Mouse (Mus musculus): ENCODE measurements at regions not wholly inside any gene's neighbourhood (a gene's known extent, or its start where the extent isn't known, plus 50 kb on each side); places are given as distances from the start of the nearest gene placed in this dataset.

DNA sequence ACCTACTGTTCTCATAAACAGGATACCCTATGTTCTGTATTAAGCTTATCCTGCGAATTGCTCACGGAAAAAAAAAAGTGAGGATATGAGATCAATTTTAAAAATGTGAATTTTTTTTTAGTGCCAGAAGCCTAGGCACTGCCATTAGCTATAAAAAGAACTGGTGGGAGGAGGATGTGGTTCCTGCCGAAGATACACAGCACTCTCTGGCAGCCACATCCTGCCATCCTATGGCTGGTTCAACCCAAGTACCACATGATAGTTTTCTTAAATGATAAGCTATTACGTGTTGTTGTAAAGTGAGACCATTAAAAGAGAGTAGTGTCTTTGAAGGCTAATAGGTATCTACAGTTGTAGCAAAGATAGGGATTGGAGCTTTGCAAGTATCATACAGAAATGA lies 58.2 kb upstream of the Ppp3ca start:
- H3K9ac ChIP-seq = no peak overlapping the region
- no peaks in the 10 kb centered on the region for H3K9me3 ChIP-seq
- no peak for ATAC-seq (ENCODE audit: insufficient number of reproducible peaks, insufficient read depth, low FRiP score, low TSS enrichment, low read depth)
- WGBS = 87% methylated on average over 4 of the region's 4 CpGs
- no peak overlapping the region for H3K4me3 ChIP-seq
- H3K36me3 ChIP-seq = no peaks in the 10 kb centered on the region
- no peaks in the 10 kb centered on the region for H3K27me3 ChIP-seq
- no peak overlapping the region for H3K4me2 ChIP-seq
- H3K4me1 ChIP-seq = peaks cover 11% of the 10 kb centered on the region; the same call in 1 of the 2 replicates
- H3K27ac ChIP-seq = no peak overlapping the region

DNA sequence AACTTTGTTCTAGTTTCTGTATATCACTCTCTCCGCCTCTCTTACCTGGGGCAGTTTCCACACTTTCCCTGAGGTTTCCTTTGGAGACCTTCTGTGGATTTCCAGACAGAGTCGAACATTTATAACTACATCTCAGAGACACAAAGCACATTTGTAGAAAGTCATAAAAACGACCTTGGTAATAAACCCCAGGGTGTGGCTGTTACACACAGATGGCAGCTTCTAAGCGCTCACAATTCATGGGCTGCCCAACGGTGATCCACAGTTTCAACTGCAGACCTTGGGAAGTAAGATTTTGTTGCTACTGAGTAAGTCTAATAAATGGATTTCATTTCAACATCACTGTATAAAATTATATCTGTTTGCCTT lies 59.4 kb upstream of the Ppp3ca start:
- Histone ChIP-seq H3K9ac (no peak overlapping the region), H3K4me1 (peaks cover 11% of the 10 kb centered on the region; the same call in 1 of the 2 replicates), H3K4me2 (no peak overlapping the region), H3K9me3 (no peaks in the 10 kb centered on the region), H3K36me3 (no peaks in the 10 kb centered on the region), H3K27ac (no peak overlapping the region), H3K4me3 (no peak overlapping the region), H3K27me3 (no peaks in the 10 kb centered on the region)
- WGBS = 66% methylated on average over 5 of the region's 5 CpGs
- no peak for ATAC-seq (ENCODE audit: insufficient number of reproducible peaks, insufficient read depth, low FRiP score, low TSS enrichment, low read depth)

DNA sequence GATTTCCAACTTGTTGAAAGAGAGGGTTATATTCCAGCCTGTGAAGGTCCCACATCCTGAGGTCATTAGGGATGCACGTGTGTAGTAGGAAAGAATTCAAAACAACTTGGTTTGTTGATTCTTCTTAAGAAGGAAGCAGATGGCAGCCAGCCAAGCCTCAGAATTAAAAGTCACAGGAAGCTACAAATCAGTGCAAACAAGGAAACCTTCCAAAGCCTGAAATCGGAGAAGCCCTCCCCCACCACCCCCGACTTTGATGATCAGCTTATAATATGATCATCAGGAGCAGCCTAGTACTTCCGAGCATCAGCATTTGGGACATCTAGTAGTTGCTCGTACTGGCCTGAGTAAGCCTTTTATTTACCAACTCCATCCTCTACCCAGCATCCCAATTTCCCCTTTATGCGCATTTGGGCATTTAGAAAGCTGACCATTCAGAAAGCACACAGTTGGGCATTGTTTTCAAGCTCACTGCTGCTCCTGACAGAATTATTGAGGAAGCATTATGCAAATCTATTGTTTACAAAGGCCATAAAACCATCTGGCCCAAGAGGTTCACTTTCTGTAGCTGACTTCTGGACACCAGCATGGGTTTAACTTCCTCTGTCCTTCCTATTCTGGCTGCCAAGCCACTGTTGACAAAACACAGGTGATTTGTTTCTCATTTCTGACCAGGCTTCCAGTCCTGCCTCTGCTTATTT lies 59.9 kb upstream of the Ppp3ca start:
- Histone ChIP-seq H3K27me3 (no peaks in the 10 kb centered on the region), H3K4me1 (peaks cover 11% of the 10 kb centered on the region; the same call in 1 of the 2 replicates), H3K9me3 (no peaks in the 10 kb centered on the region), H3K9ac (no peak overlapping the region), H3K4me2 (no peak overlapping the region), H3K36me3 (no peaks in the 10 kb centered on the region), H3K4me3 (no peak overlapping the region), H3K27ac (no peak overlapping the region)
- WGBS = 22% methylated on average over 6 of the region's 6 CpGs
- no peak for ATAC-seq (ENCODE audit: insufficient number of reproducible peaks, insufficient read depth, low FRiP score, low TSS enrichment, low read depth)

DNA sequence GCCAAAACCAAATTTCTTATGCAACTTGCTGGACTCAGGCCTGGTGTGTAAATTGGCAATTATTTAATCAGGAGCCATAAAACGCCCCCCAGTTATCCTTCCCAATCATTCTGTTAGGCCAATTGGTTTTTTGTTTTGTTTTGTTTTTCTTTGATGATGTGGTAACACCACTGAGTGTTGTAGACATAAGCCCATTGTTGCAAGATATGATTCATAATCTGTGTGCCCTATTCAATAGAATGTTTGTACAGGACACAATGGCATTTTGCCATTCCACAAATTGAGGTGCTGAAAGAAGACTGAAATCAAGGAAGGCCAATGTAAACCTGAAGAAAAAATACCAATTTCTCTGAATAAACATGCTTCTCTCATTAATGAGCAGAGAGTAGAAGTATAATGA lies 68.2 kb upstream of the Ppp3ca start:
- Histone ChIP-seq H3K27me3 (no peaks in the 10 kb centered on the region), H3K4me3 (no peak overlapping the region), H3K27ac (no peak overlapping the region), H3K9ac (no peak overlapping the region), H3K36me3 (no peaks in the 10 kb centered on the region), H3K9me3 (no peaks in the 10 kb centered on the region), H3K4me2 (no peak overlapping the region), H3K4me1 (no peaks in the 10 kb centered on the region)
- ATAC-seq (ENCODE audit: insufficient number of reproducible peaks, insufficient read depth, low FRiP score, low TSS enrichment, low read depth) = no peak
- WGBS = 63% methylated on average over 1 of the region's 1 CpGs

DNA sequence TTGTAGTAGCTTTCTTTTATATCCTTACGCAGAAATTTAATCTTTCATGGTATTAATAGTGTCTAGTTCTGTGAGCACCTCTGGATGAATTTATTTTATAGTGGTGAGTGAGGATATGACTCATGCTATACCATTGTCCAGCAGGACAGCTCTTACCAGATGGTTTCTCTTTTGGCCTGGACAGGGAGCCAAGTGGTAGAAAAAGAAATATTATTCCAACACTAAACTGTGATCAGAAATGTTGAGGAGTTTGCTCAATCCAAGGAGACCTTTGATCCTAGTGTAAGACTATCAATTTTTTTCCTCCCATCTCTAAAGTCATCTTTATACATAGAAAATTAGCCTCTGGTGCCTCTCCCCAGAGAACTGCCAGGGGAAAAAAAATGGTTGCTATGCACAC lies 86.0 kb upstream of the Ppp3ca start:
- WGBS = 94% methylated on average over 1 of the region's 1 CpGs

DNA sequence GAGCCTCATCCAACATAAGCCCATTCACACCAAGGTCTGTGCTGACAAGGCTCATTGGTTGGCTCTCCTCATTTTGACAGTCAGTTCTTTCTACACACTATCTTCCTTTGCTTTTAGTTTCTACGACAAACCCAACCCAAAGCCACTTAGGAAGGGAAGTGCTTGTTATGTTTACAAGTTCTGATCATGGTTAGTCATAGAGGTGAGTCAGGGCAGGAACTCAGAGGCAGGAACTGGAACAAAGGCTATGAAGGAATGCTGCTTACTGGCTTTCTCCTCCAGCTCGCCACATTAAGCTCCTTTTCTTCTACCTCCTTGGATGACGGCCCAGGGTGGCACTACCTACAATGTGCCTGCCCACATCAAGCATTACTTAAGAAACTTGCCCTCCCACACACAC lies 91.9 kb upstream of the Ppp3ca start:
- no peaks in the 10 kb centered on the region for H3K9me3 ChIP-seq

More for the DNA sequence above, 86.0 kb upstream of the Ppp3ca start:
- H3K36me3 ChIP-seq = no peaks in the 10 kb centered on the region
- no peak for ATAC-seq (ENCODE audit: insufficient number of reproducible peaks, insufficient read depth, low FRiP score, low TSS enrichment, low read depth)
- H3K27ac ChIP-seq = no peak overlapping the region
- H3K9me3 ChIP-seq = no peaks in the 10 kb centered on the region
- H3K27me3 ChIP-seq = no peaks in the 10 kb centered on the region
- H3K9ac ChIP-seq = no peak overlapping the region
- no peak overlapping the region for H3K4me2 ChIP-seq
- no peaks in the 10 kb centered on the region for H3K4me1 ChIP-seq
- no peak overlapping the region for H3K4me3 ChIP-seq

DNA sequence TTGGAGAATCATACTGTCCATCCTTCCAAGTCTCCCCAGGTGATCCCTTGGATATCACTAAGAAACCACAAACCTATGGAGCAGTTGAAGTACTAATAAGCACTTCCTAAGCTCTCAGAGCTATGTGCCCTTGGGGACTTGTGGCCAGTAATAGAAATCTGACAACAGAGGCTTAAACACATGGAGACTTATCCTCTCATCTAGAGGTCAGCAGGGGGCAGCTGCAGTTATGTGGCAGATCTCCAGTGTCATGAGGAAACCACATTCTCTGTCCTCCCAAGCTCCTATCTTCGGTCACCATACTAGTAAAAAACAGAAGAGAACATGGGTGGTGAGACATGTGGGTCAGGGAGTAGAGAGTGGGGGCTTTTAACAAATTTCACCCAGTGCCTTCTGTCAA lies 99.4 kb upstream of the Ppp3ca start:
- WGBS = 35% methylated on average over 1 of the region's 1 CpGs
- Histone ChIP-seq H3K9ac (no peak overlapping the region), H3K4me3 (no peak overlapping the region), H3K9me3 (no peaks in the 10 kb centered on the region), H3K36me3 (no peaks in the 10 kb centered on the region), H3K27me3 (no peaks in the 10 kb centered on the region), H3K4me2 (no peak overlapping the region), H3K27ac (no peak overlapping the region), H3K4me1 (no peaks in the 10 kb centered on the region)
- ATAC-seq (ENCODE audit: insufficient number of reproducible peaks, insufficient read depth, low FRiP score, low TSS enrichment, low read depth) = no peak

More for the DNA sequence above, 91.9 kb upstream of the Ppp3ca start:
- Histone ChIP-seq H3K9ac (no peak overlapping the region), H3K4me1 (no peaks in the 10 kb centered on the region), H3K4me2 (no peak overlapping the region), H3K36me3 (no peaks in the 10 kb centered on the region), H3K27me3 (no peaks in the 10 kb centered on the region), H3K4me3 (no peak overlapping the region), H3K27ac (no peak overlapping the region)
- WGBS = 76% methylated on average over 3 of the region's 3 CpGs
- no peak for ATAC-seq (ENCODE audit: insufficient number of reproducible peaks, insufficient read depth, low FRiP score, low TSS enrichment, low read depth)

DNA sequence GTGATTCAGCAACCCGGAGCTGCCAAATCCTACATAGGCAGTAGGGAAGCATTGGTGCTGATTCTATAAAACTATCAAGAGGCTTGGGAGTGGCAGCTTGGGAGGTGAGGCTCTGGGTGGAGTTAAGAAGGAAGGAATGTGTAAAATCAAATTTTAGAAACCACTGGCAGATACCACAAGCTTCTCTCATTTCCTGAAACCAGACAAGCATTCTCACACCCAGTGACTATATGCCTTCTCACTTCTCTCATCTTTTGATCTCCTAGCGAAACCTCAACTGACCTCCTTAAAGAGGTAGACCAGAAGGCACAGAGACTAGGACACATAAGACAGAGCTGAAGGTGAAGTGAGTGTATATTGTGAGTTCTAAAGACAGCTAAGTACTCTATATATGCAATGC lies 113.4 kb upstream of the Ppp3ca start:
- Histone ChIP-seq H3K4me2 (no peak overlapping the region), H3K4me3 (no peak overlapping the region), H3K27me3 (no peaks in the 10 kb centered on the region), H3K27ac (no peak overlapping the region), H3K4me1 (0 out of 2 replicates have a peak, but pooled peaks cover 4% of the 10 kb centered on the region), H3K9ac (no peak overlapping the region), H3K9me3 (no peaks in the 10 kb centered on the region), H3K36me3 (no peaks in the 10 kb centered on the region)
- no peak for ATAC-seq (ENCODE audit: insufficient number of reproducible peaks, insufficient read depth, low FRiP score, low TSS enrichment, low read depth)
- 88% methylated on average over 2 of the region's 2 CpGs for WGBS

DNA sequence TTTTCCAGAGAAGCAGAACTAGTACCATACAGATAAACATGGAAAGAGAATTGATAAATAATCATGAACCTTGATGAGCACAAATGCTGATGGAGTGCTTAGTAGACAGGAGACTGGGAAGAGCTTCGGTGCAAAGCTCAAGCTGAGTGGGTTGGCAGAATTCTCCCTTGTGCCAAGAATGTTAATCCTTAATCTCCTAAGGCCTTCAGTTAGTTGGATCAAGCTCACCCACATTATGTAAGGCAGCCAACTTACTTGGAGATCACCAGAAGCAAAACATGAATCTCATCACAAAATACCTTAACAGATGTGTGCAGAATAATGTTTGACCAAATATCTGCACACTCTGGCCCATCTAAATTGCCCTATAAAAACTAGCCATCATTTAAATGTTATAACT lies 120.5 kb upstream of the Ppp3ca start:
- ATAC-seq (ENCODE audit: insufficient number of reproducible peaks, insufficient read depth, low FRiP score, low TSS enrichment, low read depth) = no peak
- Histone ChIP-seq H3K36me3 (no peaks in the 10 kb centered on the region), H3K27me3 (no peaks in the 10 kb centered on the region), H3K4me1 (0 out of 2 replicates have a peak, but pooled peaks cover 4% of the 10 kb centered on the region), H3K9ac (no peak overlapping the region), H3K27ac (no peak overlapping the region), H3K4me3 (no peak overlapping the region), H3K9me3 (no peaks in the 10 kb centered on the region), H3K4me2 (no peak overlapping the region)
- whole genome bisulfite sequencing = 72% methylated on average over 1 of the region's 1 CpGs

DNA sequence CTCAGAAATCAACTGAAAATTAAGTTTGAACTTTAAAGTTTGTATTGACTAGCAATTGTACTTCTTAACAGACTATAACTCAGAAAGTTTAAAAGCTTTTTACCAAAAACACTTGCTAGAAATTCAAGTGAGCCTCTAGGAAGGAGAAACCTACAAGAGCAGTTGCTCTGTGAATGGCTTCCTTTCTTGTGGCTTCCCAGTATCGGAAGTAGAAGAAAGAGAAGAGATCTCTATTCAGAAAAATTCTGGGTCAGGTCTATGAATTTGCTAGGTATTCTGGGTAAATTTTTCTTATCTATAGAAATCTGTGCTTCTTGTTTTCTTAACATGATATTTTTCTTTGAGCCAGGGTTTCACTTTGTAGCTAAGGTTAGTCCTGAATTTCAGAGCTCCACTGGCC lies 138.3 kb upstream of the Ppp3ca start:
- Histone ChIP-seq H3K27ac (no peak overlapping the region), H3K36me3 (no peaks in the 10 kb centered on the region), H3K27me3 (no peaks in the 10 kb centered on the region), H3K4me3 (no peak overlapping the region), H3K9ac (no peak overlapping the region), H3K4me1 (no peaks in the 10 kb centered on the region), H3K9me3 (no peaks in the 10 kb centered on the region), H3K4me2 (no peak overlapping the region)
- no peak for ATAC-seq (ENCODE audit: insufficient number of reproducible peaks, insufficient read depth, low FRiP score, low TSS enrichment, low read depth)
- 83% methylated on average over 1 of the region's 1 CpGs for WGBS

DNA sequence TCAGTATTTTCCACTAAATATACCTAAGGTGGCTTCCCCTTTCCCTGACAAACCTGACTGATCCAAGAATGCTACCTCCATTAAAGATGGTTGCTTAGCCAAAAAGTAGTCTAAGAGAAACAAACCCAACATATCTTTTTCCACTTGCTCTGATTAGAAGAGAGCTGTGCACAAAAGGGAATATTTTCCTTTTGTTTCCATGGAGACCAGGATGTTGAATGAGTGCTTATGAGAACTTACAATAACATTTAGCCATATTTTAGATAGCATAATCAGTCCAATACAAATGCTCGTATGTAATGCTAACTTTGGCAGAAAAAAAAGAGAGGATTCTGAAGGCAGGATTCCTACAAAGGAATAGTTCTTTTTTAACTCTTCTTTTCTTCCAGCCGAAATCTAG lies 161.3 kb upstream of the Ppp3ca start:
- no peak overlapping the region for H3K4me3 ChIP-seq
- no peaks in the 10 kb centered on the region for H3K9me3 ChIP-seq
- WGBS = 79% methylated on average over 2 of the region's 2 CpGs
- H3K27ac ChIP-seq = no peak overlapping the region
- no peaks in the 10 kb centered on the region for H3K36me3 ChIP-seq
- no peaks in the 10 kb centered on the region for H3K27me3 ChIP-seq
- H3K9ac ChIP-seq = no peak overlapping the region
- no peaks in the 10 kb centered on the region for H3K4me1 ChIP-seq
- ATAC-seq (ENCODE audit: insufficient number of reproducible peaks, insufficient read depth, low FRiP score, low TSS enrichment, low read depth) = no peak
- H3K4me2 ChIP-seq = no peak overlapping the region

DNA sequence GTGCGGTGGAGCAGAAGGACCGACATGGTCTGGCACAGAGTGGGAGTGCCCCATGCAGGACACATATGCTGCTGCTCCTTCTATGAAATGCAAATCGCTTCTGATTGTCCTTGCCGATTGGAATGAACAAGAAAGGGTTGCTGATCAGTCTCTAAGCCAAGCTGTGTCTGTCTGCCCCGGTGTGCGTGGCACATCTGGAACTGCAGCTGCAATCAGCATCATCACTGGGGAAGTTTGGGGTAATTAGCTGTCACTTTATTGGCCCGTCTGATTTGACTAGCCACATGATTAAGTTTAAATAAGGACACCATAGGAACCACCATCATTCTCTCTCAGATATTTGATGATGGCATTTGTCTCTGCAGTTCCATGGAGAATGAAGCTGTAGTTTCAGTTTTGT lies 162.9 kb upstream of the Ppp3ca start:
- Histone ChIP-seq H3K4me2 (no peak overlapping the region), H3K9ac (no peak overlapping the region), H3K27ac (no peak overlapping the region), H3K4me1 (no peaks in the 10 kb centered on the region), H3K9me3 (no peaks in the 10 kb centered on the region), H3K27me3 (no peaks in the 10 kb centered on the region), H3K36me3 (no peaks in the 10 kb centered on the region), H3K4me3 (no peak overlapping the region)
- ATAC-seq (ENCODE audit: insufficient number of reproducible peaks, insufficient read depth, low FRiP score, low TSS enrichment, low read depth) = no peak
- WGBS = 61% methylated on average over 7 of the region's 7 CpGs

Measured in embryonic facial prominence, embryonic 13.5 days (tissue).